Mouse (Mus musculus) liver, embryonic 12.5 days (tissue): ENCODE results near the gene Bmyc. TPM values are rescaled to one million over a fixed set of nuclear protein-coding genes. Genes with fewer than 3 reads are reported as not detected.

Experiments
- ATAC-seq: fragments of 200-750 bp; cut with Nextera tagmentation; 2 replicates; pipeline ENCODE4 v1.8.0; 2017; ENCODE audit warnings: moderate number of reproducible peaks, mild to moderate bottlenecking, moderate library complexity
- H3K27ac ChIP-seq: fragments of 300-500 bp; sonication (generic); 2 replicates; pipeline ENCODE4 v1.5.1; 2016; ENCODE audit warnings: mild to moderate bottlenecking
- H3K27me3 ChIP-seq: fragments of 300-500 bp; sonication (generic); replicated peaks from 2 replicates; pipeline ENCODE4 v1.6.1; 2016; ENCODE audit warnings: mild to moderate bottlenecking, moderate library complexity
- H3K36me3 ChIP-seq: fragments of 300-500 bp; sonication (generic); 2 replicates; pipeline ENCODE4 v1.6.1; 2016; ENCODE audit warnings: mild to moderate bottlenecking, moderate library complexity
- H3K4me1 ChIP-seq: fragments of 300-500 bp; sonication (generic); 2 replicates; pipeline ENCODE4 v1.6.1; 2016
- H3K4me2 ChIP-seq: fragments of 300-500 bp; sonication (generic); 2 replicates; pipeline ENCODE4 v1.6.1; 2016; ENCODE audit warnings: mild to moderate bottlenecking, moderate library complexity
- H3K4me3 ChIP-seq: fragments of 300-500 bp; sonication (generic); 2 replicates; pipeline ENCODE4 v1.5.1; 2016; ENCODE audit warnings: mild to moderate bottlenecking, moderate library complexity
- H3K9ac ChIP-seq: fragments of 300-500 bp; sonication (generic); 2 replicates; pipeline ENCODE4 v1.6.1; 2016; ENCODE audit warnings: mild to moderate bottlenecking, moderate library complexity
- H3K9me3 ChIP-seq: fragments of 300-500 bp; sonication (generic); replicated peaks from 2 replicates; pipeline ENCODE4 v1.6.1; 2016; ENCODE audit warnings: mild to moderate bottlenecking, moderate library complexity
- WGBS: fragments of 180-500 bp; shearing (Covaris S2); methylation state at CpG from one replicate; pipeline ENCODE4 v1.1.7; 2016; ENCODE audit not compliant: insufficient replicate concordance; 5-methylcytosine and 5-hydroxymethylcytosine counted together
- polyA plus RNA-seq: library from polyadenylated mRNA; unstranded; fragments of >200 nt; fragmentation: Nextera tagmentation; extraction: Ambion mirVana; gene quantifications from 2 replicates; pipeline ENCODE4 v1.2.1, GENCODE M21; 2016

Gene Bmyc
- polyA plus RNA-seq, result 21.7 and 21.8 TPM in 2 replicates

- Histone ChIP-seq H3K27ac (no peak within 1 kb of the TSS), H3K4me3 (peak within 1 kb of the TSS; percentile 61), H3K36me3 (no peaks in the 10 kb centered on the region), H3K4me1 (peaks cover 15% of the 10 kb centered on the region; the same call in 1 of the 2 replicates), H3K4me2 (peak within 1 kb of the TSS; percentile 74), H3K27me3 (peaks cover 13% of the 10 kb centered on the region), H3K9ac (peak within 1 kb of the TSS; percentile 60), H3K9me3 (no peaks in the 10 kb centered on the region)
- ATAC-seq, result peak; percentile 75
- 1% methylated on average over 75 of the region's 78 CpGs for WGBS
These were observed at the start of gene Bmyc for GRCm38 (mm10) chr2:25706643-25707481. Gene Bmyc (plus strand): TSS chr2:25706739.

DNA sequence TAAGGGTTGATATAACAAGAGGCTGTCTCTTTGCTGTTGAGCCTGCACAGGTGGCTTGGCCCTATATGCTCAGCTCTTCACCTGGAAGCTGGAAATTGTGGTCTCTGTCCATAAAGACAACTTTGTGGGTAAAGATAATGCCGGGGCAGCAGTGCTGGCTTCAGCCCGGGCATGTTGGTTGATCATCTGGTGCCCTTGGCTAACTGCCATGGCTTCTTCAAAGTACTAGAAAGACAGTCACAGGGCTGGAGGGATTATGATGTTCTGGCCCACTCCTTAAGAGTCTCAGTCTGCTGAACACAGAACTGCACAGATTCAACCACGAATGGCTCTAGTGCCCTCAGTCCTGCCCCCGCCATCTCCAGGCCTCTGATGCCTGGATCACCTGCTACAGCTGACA, 49.3 kb upstream of the Bmyc start:
- H3K4me1 ChIP-seq, result no peaks in the 10 kb centered on the region
- H3K4me3 ChIP-seq, result no peak overlapping the region
- H3K27ac ChIP-seq, result no peak overlapping the region
- peaks cover 10% of the 10 kb centered on the region; the same call in 1 of the 2 replicates for H3K27me3 ChIP-seq
- no peak for ATAC-seq
- H3K9me3 ChIP-seq, result no peaks in the 10 kb centered on the region
- no peak overlapping the region for H3K4me2 ChIP-seq
- no peak overlapping the region for H3K9ac ChIP-seq
- no peaks in the 10 kb centered on the region for H3K36me3 ChIP-seq
- 68% methylated on average over 4 of the region's 4 CpGs for WGBS

DNA sequence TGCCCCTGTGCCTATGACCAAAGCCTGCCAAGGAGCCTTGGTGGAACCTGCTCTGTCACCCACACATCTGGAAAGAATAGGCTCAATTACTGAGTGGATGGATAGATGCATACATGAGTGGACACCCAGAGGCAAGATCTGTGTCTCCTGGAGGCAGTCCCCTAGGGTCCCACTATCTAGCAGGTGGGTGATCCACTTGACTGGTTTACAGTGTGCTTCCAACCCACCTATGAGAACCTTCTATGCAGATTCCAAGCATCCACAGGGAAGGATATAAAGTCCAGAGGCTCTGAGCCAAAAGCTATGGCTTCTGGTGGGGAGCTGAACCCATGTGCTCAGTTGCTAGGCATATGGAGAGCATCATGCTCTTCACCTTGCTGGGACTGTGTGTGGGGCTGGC, 48.9 kb upstream of the Bmyc start, which contains the start of gene Lcn5:
Gene Lcn5 (plus strand): TSS at position 301 of the 400 bp plus-strand sequence.
- no peak within 1 kb of the TSS for H3K4me3 ChIP-seq
- no peaks in the 10 kb centered on the region for H3K4me1 ChIP-seq
- no peak within 1 kb of the TSS for H3K9ac ChIP-seq
- H3K27ac ChIP-seq, result no peak within 1 kb of the TSS
- no peak within 1 kb of the TSS for H3K4me2 ChIP-seq
- H3K9me3 ChIP-seq, result no peaks in the 10 kb centered on the region
- no peaks in the 10 kb centered on the region for H3K36me3 ChIP-seq
- no peak for ATAC-seq
- H3K27me3 ChIP-seq, result peaks cover 10% of the 10 kb centered on the region; the same call in 1 of the 2 replicates

- no peaks in the 10 kb centered on the region for H3K36me3 ChIP-seq
- WGBS, result 78% methylated on average over 8 of the region's 8 CpGs
- H3K27ac ChIP-seq, result no peak overlapping the region
- no peaks in the 10 kb centered on the region for H3K9me3 ChIP-seq
- H3K4me2 ChIP-seq, result no peak overlapping the region
- ATAC-seq, result no peak
- no peak overlapping the region for H3K4me3 ChIP-seq
- no peaks in the 10 kb centered on the region for H3K4me1 ChIP-seq
- H3K27me3 ChIP-seq, result no peaks in the 10 kb centered on the region
- no peak overlapping the region for H3K9ac ChIP-seq
These were observed 46.3 kb upstream of the Bmyc start for GRCm38 (mm10) chr2:25660279-25660678.

DNA sequence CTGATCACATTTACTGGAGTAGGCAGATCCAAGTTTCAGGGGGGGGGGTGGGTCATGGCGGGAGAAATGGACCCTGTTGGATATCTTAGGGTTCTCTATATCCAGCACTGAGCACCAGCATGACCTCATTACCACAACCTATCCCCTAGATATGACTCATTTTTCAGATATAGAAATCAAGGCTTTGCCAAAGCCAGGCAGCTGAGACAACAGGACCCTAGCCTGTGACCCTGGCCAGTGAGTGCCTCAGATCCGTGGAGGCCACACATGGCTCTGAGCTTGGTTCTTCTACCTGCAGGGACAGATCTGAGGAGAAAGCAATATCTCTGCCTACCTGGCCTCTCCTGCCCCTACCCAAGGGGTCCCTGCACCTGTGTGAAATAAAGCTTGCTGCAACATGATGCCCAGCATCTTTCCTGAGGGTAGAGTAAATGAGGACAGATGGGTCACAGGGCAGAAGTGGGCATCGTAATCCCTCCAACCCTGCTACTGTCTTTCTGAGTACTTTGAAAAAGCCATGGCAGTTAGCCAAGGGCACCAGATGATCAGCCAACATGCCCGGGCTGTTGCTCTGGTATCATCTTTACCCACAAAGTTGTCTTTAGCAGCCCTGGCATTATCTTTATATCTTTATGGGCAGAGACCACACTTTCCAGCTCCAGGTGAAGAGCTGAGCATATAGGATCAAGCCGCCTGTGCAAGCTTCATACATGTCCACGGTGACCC, 45.1 kb upstream of the Bmyc start:
- Histone ChIP-seq H3K9ac (no peak overlapping the region), H3K27ac (no peak overlapping the region), H3K36me3 (no peaks in the 10 kb centered on the region), H3K9me3 (no peaks in the 10 kb centered on the region), H3K4me3 (no peak overlapping the region), H3K4me2 (no peak overlapping the region), H3K4me1 (no peaks in the 10 kb centered on the region), H3K27me3 (no peaks in the 10 kb centered on the region)
- no peak for ATAC-seq
- WGBS, result 69% methylated on average over 6 of the region's 6 CpGs

- Histone ChIP-seq H3K9me3 (no peaks in the 10 kb centered on the region), H3K27me3 (no peaks in the 10 kb centered on the region), H3K27ac (no peak overlapping the region), H3K4me2 (no peak overlapping the region), H3K4me1 (no peaks in the 10 kb centered on the region), H3K36me3 (no peaks in the 10 kb centered on the region), H3K9ac (no peak overlapping the region), H3K4me3 (no peak overlapping the region)
- 55% methylated on average over 1 of the region's 1 CpGs for WGBS
- ATAC-seq, result no peak
These were observed 43.0 kb upstream of the Bmyc start for GRCm38 (mm10) chr2:25663511-25663910.

GRCm38 (mm10) chr2:25664125-25664524, 42.4 kb upstream of the Bmyc start:
- 67% methylated on average over 5 of the region's 5 CpGs for WGBS
- H3K9ac ChIP-seq, result no peak overlapping the region
- no peaks in the 10 kb centered on the region for H3K9me3 ChIP-seq
- ATAC-seq, result no peak
- H3K4me2 ChIP-seq, result no peak overlapping the region
- H3K27me3 ChIP-seq, result no peaks in the 10 kb centered on the region
- H3K4me3 ChIP-seq, result no peak overlapping the region
- no peaks in the 10 kb centered on the region for H3K36me3 ChIP-seq
- H3K4me1 ChIP-seq, result no peaks in the 10 kb centered on the region
- no peak overlapping the region for H3K27ac ChIP-seq

GRCm38 (mm10) chr2:25666516-25666915, 40.0 kb upstream of the Bmyc start:
- ATAC-seq, result no peak
- H3K9ac ChIP-seq, result no peak overlapping the region
- 48% methylated on average over 1 of the region's 1 CpGs for WGBS
- no peaks in the 10 kb centered on the region for H3K4me1 ChIP-seq
- no peaks in the 10 kb centered on the region for H3K36me3 ChIP-seq
- no peaks in the 10 kb centered on the region for H3K9me3 ChIP-seq
- H3K4me3 ChIP-seq, result no peak overlapping the region
- H3K27ac ChIP-seq, result no peak overlapping the region
- H3K4me2 ChIP-seq, result no peak overlapping the region
- H3K27me3 ChIP-seq, result no peaks in the 10 kb centered on the region

DNA sequence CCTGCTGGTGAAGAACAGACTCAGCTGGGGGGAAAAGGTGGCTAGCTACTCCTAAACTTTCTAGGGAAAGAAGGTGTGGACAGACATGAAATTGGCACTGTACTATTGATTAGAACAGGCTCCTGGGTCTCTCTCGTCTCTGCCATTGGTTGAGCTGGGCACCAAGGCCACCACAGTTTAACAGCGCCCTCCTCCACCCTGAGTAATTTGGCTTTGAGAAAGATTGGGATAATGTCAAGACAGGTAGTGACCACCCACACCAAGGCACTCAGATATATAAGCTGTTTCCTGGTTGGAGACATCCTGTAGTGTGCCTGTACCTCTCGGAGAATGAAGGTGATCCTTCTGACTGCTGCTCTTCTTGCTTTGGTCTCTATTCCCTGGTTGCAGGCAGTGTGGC, 30.1 kb upstream of the Bmyc start, which contains the start of gene Lcn6:
Gene Lcn6 (plus strand): TSS at position 301 of the 400 bp plus-strand sequence.
- Histone ChIP-seq H3K27ac (no peak within 1 kb of the TSS), H3K36me3 (no peaks in the 10 kb centered on the region), H3K4me1 (no peaks in the 10 kb centered on the region), H3K27me3 (no peaks in the 10 kb centered on the region), H3K9ac (no peak within 1 kb of the TSS), H3K4me2 (no peak within 1 kb of the TSS), H3K9me3 (no peaks in the 10 kb centered on the region), H3K4me3 (no peak within 1 kb of the TSS)
- 66% methylated on average over 3 of the region's 3 CpGs for WGBS
- ATAC-seq, result no peak

DNA sequence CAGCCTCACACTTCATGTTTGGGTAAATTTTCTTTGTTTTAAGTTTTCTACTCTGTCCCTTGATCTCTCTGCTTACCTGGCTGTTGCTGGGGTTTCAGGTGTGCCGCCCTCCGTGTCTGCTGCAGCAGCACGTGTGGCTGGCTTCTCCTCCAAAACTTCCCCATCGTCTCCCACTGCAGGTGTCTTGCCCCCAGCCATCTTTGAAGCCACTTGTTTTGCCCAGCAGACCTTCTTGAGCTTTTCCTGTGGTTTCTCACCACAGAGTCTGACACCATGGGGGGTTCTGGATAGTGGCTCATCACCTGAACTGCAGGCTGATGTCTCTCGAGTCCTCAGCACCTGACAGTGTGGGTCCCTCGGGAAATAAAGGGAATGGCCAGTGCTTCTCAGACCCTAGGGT, 27.0 kb upstream of the Bmyc start:
- H3K27me3 ChIP-seq, result no peaks in the 10 kb centered on the region
- H3K9me3 ChIP-seq, result no peaks in the 10 kb centered on the region
- H3K4me2 ChIP-seq, result no peak overlapping the region
- 58% methylated on average over 6 of the region's 6 CpGs for WGBS
- H3K4me1 ChIP-seq, result no peaks in the 10 kb centered on the region
- no peak overlapping the region for H3K4me3 ChIP-seq
- no peak overlapping the region for H3K27ac ChIP-seq
- no peak overlapping the region for H3K9ac ChIP-seq
- no peaks in the 10 kb centered on the region for H3K36me3 ChIP-seq
- no peak for ATAC-seq

DNA sequence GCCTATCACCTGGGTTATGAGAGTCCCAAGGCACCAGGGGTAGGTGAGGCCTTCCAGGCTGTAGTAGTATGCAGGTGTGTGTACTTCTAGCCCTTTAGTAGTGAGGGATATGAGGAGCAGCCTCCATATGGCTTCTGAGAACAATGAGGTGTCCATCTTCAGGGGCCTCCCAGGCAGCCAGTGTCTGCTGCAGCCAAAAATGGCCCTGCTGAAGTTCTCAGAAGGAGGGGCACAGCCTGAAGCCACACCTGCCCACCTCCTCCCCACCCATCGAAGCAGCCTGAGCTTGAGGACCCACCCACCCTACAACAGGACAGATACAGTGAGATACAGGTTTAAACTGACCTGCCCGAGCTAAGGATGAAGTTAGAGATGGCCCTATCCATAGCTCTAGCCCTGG, 24.1 kb upstream of the Bmyc start, which contains the start of gene Lcn10:
Gene Lcn10 (plus strand): TSS at position 301 of the 400 bp plus-strand sequence.
- Histone ChIP-seq H3K4me3 (no peak within 1 kb of the TSS), H3K27me3 (no peaks in the 10 kb centered on the region), H3K4me1 (no peaks in the 10 kb centered on the region), H3K27ac (no peak within 1 kb of the TSS), H3K36me3 (no peaks in the 10 kb centered on the region), H3K4me2 (no peak within 1 kb of the TSS), H3K9me3 (no peaks in the 10 kb centered on the region), H3K9ac (no peak within 1 kb of the TSS)
- ATAC-seq, result no peak
- 38% methylated on average over 2 of the region's 2 CpGs for WGBS

DNA sequence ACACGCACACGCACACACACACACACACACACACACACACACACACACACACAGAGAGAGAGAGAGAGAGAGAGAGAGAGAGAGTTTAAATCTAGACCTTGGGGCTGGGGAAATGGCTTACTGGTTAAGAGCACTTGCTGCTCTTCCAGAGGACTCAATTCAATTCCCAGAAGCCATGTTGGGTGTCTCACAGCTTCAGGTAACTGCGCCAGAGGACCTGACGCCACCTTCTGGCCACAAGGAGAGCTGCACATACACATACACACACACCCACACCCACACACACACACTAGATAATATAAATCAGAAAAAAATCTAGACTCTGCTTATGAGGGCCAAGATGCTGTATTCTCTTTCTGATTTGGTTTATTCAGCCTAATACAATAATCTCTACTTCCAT, 19.6 kb upstream of the Bmyc start:
- no peaks in the 10 kb centered on the region for H3K36me3 ChIP-seq

More for the DNA sequence above, 19.6 kb upstream of the Bmyc start:
- no peak for ATAC-seq
- H3K27me3 ChIP-seq, result 0 out of 2 replicates have a peak, but pooled peaks cover 3% of the 10 kb centered on the region
- 38% methylated on average over 2 of the region's 4 CpGs for WGBS
- no peak overlapping the region for H3K4me3 ChIP-seq
- H3K9me3 ChIP-seq, result no peaks in the 10 kb centered on the region
- no peak overlapping the region for H3K9ac ChIP-seq
- H3K4me2 ChIP-seq, result no peak overlapping the region
- H3K27ac ChIP-seq, result no peak overlapping the region
- no peaks in the 10 kb centered on the region for H3K4me1 ChIP-seq
